Mouse (Mus musculus): Measurements from ENCODE around the gene Fbxl19.

DNA sequence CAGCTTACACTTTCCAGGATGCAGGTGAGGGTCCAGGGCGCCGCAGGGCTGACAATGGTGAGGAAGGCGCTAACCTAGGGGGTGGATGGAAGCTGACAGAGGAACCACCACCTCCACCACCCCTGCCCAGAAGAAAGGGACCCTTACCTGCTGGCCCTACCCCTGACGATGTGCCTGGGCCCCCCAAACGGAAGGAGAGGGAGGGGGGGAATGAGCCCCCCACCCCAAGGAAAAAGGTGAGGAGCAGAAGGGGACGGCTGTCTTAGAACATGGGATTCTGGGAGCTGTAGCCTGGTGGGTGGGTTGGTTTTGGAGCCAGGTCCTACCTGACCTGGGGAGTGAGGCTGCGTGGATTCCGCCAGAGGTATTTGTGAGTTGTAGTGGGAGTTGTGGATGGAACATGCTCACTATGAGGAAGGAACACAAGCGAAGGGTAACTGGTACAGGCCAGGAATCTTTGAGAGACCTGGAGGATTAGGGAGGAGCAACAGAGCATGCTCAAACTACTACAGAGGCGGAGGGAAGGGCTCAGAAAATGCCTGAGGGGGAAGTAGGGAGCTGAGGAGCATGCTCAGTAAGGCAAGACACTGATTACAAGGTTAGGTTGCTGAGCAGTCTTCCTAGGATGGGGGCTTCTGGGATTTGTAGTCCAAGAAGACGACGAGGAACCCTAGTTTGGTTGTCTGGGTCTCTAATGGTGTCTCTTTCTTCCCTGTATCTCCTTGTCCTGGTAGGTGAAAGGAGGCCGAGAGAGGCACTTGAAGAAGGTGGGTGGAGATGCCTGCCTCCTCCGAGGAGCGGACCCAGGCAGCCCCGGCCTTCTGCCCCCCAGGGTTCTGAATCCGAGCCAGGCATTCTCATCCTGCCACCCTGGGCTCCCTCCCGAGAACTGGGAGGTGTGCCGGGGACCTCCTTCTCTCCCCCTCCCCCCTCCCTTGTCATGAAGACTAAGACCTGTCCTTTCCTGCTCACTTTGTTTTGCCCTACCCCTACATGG is 6.1 kb downstream of the Fbxl19 start:
- TF ChIP-seq CTCF (IDR thresholded peaks at IDR 0.05; ENCODE audit: low read depth) (no peak), EP300 (IDR thresholded peaks at IDR 0.05; ENCODE audit: low read depth) (no peak)
